Mouse (Mus musculus): ENCODE measurements around the gene Ngly1.
"Not testable (repeated sequence)": the region's sequence is repeated elsewhere in the genome, so short reads cannot be mapped to it uniquely, and the experiment has no call there.

The Ngly1 gene

GRCm38 (mm10) chr14:16256209-16256608 is 7.1 kb downstream of the Ngly1 start:
- no peak for DNase-seq (ENCODE audit: extremely low read depth, low read depth, low spot score)

GRCm38 (mm10) chr14:16260541-16260940 is 11.5 kb downstream of the Ngly1 start:
- no peak for DNase-seq (ENCODE audit: extremely low read depth, low read depth, low spot score)

- DNase-seq (ENCODE audit: extremely low read depth, low read depth, low spot score): no peak
Measured at GRCm38 (mm10) chr14:16261869-16262268, 12.8 kb downstream of the Ngly1 start.

GRCm38 (mm10) chr14:16267028-16267427 is 17.9 kb downstream of the Ngly1 start:
- DNase-seq (ENCODE audit: extremely low read depth, low read depth, low spot score): no peak

- DNase-seq (ENCODE audit: extremely low read depth, low read depth, low spot score): no peak
Measured at GRCm38 (mm10) chr14:16269776-16270175, 20.7 kb downstream of the Ngly1 start.

GRCm38 (mm10) chr14:16273677-16274076 is 24.6 kb downstream of the Ngly1 start:
- no peak for DNase-seq (ENCODE audit: extremely low read depth, low read depth, low spot score)

GRCm38 (mm10) chr14:16279196-16279595 is 30.1 kb downstream of the Ngly1 start:
- no peak for DNase-seq (ENCODE audit: extremely low read depth, low read depth, low spot score)

- DNase-seq (ENCODE audit: extremely low read depth, low read depth, low spot score): no peak
Measured at GRCm38 (mm10) chr14:16283966-16284365, 34.9 kb downstream of the Ngly1 start.

- DNase-seq (ENCODE audit: extremely low read depth, low read depth, low spot score): no peak
Measured at GRCm38 (mm10) chr14:16292371-16292770, 43.3 kb downstream of the Ngly1 start.

GRCm38 (mm10) chr14:16293015-16293414 is 43.9 kb downstream of the Ngly1 start:
- DNase-seq (ENCODE audit: extremely low read depth, low read depth, low spot score): no peak

- no peak for DNase-seq (ENCODE audit: extremely low read depth, low read depth, low spot score)
Measured at GRCm38 (mm10) chr14:16293921-16294320, 44.8 kb downstream of the Ngly1 start.

- no peak for DNase-seq (ENCODE audit: extremely low read depth, low read depth, low spot score)
Measured at GRCm38 (mm10) chr14:16296816-16297468, 47.9 kb downstream of the Ngly1 start.

GRCm38 (mm10) chr14:16301735-16302134 is 52.7 kb downstream of the Ngly1 start:
- DNase-seq (ENCODE audit: extremely low read depth, low read depth, low spot score): no peak

- no peak for DNase-seq (ENCODE audit: extremely low read depth, low read depth, low spot score)
Measured at GRCm38 (mm10) chr14:16302688-16303087, 53.6 kb downstream of the Ngly1 start.

- DNase-seq (ENCODE audit: extremely low read depth, low read depth, low spot score): no peak
Measured at GRCm38 (mm10) chr14:16310791-16311190, 61.7 kb downstream of the Ngly1 start.

GRCm38 (mm10) chr14:16312599-16312998 is 63.5 kb downstream of the Ngly1 start:
- no peak for DNase-seq (ENCODE audit: extremely low read depth, low read depth, low spot score)

GRCm38 (mm10) chr14:16313073-16313472 is 64.0 kb downstream of the Ngly1 start:
- DNase-seq (ENCODE audit: extremely low read depth, low read depth, low spot score): not testable (repeated sequence)

- no peak for DNase-seq (ENCODE audit: extremely low read depth, low read depth, low spot score)
Measured at GRCm38 (mm10) chr14:16313936-16314521, 64.9 kb downstream of the Ngly1 start.

- no peak for DNase-seq (ENCODE audit: extremely low read depth, low read depth, low spot score)
Measured at GRCm38 (mm10) chr14:16314842-16315241, 65.8 kb downstream of the Ngly1 start.

GRCm38 (mm10) chr14:16316715-16317114 is 67.6 kb downstream of the Ngly1 start:
- DNase-seq (ENCODE audit: extremely low read depth, low read depth, low spot score): no peak

GRCm38 (mm10) chr14:16319818-16320217 is 70.7 kb downstream of the Ngly1 start:
- no peak for DNase-seq (ENCODE audit: extremely low read depth, low read depth, low spot score)

- peak; percentile 100 for DNase-seq (ENCODE audit: extremely low read depth, low read depth, low spot score)
Measured at GRCm38 (mm10) chr14:16324394-16324793, 75.3 kb downstream of the Ngly1 start.

- DNase-seq (ENCODE audit: extremely low read depth, low read depth, low spot score): no peak
Measured at GRCm38 (mm10) chr14:16325208-16325607, 76.1 kb downstream of the Ngly1 start.

Data from fat pad, adult 2 months (tissue).